Mouse (Mus musculus): ENCODE measurements around the gene Slc22a13. TPM values are rescaled to one million over a fixed set of nuclear protein-coding genes. Genes with fewer than 3 reads are reported as not detected.

Slc22a13 gene
- total RNA-seq (2014; rRNA removed) (0.07 TPM in 1 of 2 replicates, not detected in the other), polyA plus RNA-seq (2012; rRNA removed) (0.06 TPM in 1 of 2 replicates, not detected in the other)

DNA sequence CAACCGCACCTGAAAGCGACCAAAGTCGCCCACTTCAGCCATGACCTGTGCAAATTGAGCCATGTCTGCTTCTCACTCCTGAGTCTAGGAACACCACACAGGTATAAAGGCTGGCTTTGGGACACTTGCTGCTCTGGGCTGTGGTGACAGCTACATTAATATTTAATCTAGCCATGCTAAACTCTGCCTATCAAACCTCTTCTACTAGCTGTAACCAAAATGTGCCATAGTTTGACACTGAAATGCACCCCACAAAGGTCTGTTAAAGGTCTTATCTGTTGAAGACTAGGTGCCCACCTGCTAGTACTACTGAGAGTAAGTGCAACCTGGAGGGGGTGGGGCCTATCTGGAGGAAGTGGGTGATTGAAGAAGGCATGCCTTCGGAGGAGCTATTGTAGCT, at the start of gene Slc22a13:
Gene Slc22a13 (minus strand): TSS at position 101 of the 400 bp plus-strand sequence.
- no peak for DNase-seq (ENCODE audit: extremely low read depth, low read depth, low spot score)
- 98% methylated on average over 4 of the region's 4 CpGs for WGBS
- Histone ChIP-seq H3K4me3 (ENCODE audit: insufficient read depth, low read depth, low read length) (no peak within 1 kb of the TSS), H3K36me3 (ENCODE audit: control insufficient read depth, insufficient read depth, low read length) (no peaks in the 10 kb centered on the region), H3K27ac (replicated peaks; ENCODE audit: insufficient read depth, low read depth, low read length) (no peak within 1 kb of the TSS), H3K4me1 (ENCODE audit: control insufficient read depth, insufficient read depth, low read length) (no peaks in the 10 kb centered on the region), H3K27me3 (ENCODE audit: control insufficient read depth, insufficient read depth, low read length) (no peaks in the 10 kb centered on the region), H3K9ac (ENCODE audit: low read depth, low read length) (no peak within 1 kb of the TSS), H3K79me2 (ENCODE audit: control insufficient read depth, insufficient read depth, low read length) (no peaks in the 10 kb centered on the region)
- no peak for TF ChIP-seq CTCF (IDR thresholded peaks at IDR 0.05; ENCODE audit: low read depth, low read length)
- TF ChIP-seq POLR2A (IDR thresholded peaks at IDR 0.05; ENCODE audit: extremely low read depth, insufficient read depth, low read length): no peak

DNA sequence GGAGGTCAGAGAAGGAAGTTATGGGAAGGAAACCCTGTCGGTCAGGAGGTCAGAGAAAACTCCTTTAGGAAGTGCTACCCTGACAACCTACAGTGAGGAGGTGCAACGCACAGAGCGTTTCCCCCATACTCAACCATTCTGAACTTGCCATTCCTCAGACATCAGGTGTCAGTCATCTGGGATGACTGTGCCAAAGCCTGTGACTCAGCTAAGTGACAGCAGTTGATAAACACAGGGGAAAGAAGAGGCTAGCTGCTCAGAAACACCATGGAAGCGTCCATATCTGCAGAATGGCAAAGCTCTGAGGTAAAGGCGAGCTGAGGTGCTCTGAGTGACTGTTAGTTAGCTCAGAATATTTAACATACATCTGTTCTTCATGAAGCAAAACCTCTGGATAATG, 49.2 kb upstream of the Slc22a13 start:
- no peaks in the 10 kb centered on the region for H3K79me2 ChIP-seq (ENCODE audit: control insufficient read depth, insufficient read depth, low read length)
- TF ChIP-seq POLR2A (IDR thresholded peaks at IDR 0.05; ENCODE audit: extremely low read depth, insufficient read depth, low read length) (no peak), CTCF (IDR thresholded peaks at IDR 0.05; ENCODE audit: low read depth, low read length) (no peak)
- peaks cover 44% of the 10 kb centered on the region for H3K36me3 ChIP-seq (ENCODE audit: control insufficient read depth, insufficient read depth, low read length)
- H3K4me1 ChIP-seq (ENCODE audit: control insufficient read depth, insufficient read depth, low read length): no peaks in the 10 kb centered on the region
- WGBS: 83% methylated on average over 5 of the region's 5 CpGs
- no peak for DNase-seq (ENCODE audit: extremely low read depth, low read depth, low spot score)
- no peaks in the 10 kb centered on the region for H3K27me3 ChIP-seq (ENCODE audit: control insufficient read depth, insufficient read depth, low read length)
- no peak overlapping the region for H3K4me3 ChIP-seq (ENCODE audit: insufficient read depth, low read depth, low read length)
- H3K9ac ChIP-seq (ENCODE audit: low read depth, low read length): no peak overlapping the region
- H3K27ac ChIP-seq (replicated peaks; ENCODE audit: insufficient read depth, low read depth, low read length): no peak overlapping the region

DNA sequence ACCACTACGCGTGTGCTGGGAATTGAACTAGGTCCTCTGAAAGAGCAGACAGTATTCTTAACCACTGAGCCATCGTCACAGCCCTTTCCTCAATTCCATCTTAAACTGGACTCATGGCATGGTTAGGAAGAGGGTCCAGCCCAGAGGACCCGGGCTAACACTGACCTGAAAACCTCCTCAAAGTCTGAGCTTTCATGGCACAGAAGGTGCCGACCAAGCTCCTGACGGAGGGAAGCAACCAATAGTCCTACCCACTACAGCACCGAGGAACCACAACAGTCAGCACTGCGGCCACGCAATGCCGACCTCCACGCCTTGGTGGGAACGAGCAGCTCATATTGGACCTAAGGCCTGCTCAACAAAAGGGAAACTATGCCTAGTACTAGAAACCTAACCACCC, 47.3 kb upstream of the Slc22a13 start:
- Histone ChIP-seq H3K27me3 (ENCODE audit: control insufficient read depth, insufficient read depth, low read length) (no peaks in the 10 kb centered on the region), H3K36me3 (ENCODE audit: control insufficient read depth, insufficient read depth, low read length) (peaks cover 44% of the 10 kb centered on the region), H3K9ac (ENCODE audit: low read depth, low read length) (no peak overlapping the region), H3K79me2 (ENCODE audit: control insufficient read depth, insufficient read depth, low read length) (no peaks in the 10 kb centered on the region), H3K4me3 (ENCODE audit: insufficient read depth, low read depth, low read length) (no peak overlapping the region), H3K4me1 (ENCODE audit: control insufficient read depth, insufficient read depth, low read length) (no peaks in the 10 kb centered on the region), H3K27ac (replicated peaks; ENCODE audit: insufficient read depth, low read depth, low read length) (no peak overlapping the region)
- 98% methylated on average over 12 of the region's 12 CpGs for WGBS
- no peak for DNase-seq (ENCODE audit: extremely low read depth, low read depth, low spot score)
- TF ChIP-seq CTCF (IDR thresholded peaks at IDR 0.05; ENCODE audit: low read depth, low read length) (no peak), POLR2A (IDR thresholded peaks at IDR 0.05; ENCODE audit: extremely low read depth, insufficient read depth, low read length) (no peak)

DNA sequence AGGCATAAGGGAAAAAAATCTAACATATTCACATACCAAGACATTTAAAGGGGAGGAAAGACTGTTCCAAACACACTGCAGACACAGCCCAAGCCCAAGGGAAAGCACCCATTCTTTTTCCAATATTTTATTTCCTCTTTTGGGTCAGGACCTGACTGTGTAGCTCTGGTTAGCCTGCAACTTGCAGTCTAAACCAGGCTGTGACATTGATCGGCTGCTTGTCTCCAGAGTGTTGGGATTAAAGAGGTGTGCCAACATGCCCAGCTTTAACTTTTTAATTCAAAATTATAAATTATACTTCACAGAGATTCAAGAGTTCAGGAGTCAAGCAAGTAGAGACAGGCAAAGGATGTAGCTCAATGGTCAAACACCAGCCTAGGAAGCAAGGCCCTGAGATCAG, 46.2 kb upstream of the Slc22a13 start:
- no peaks in the 10 kb centered on the region for H3K79me2 ChIP-seq (ENCODE audit: control insufficient read depth, insufficient read depth, low read length)
- H3K27ac ChIP-seq (replicated peaks; ENCODE audit: insufficient read depth, low read depth, low read length): no peak overlapping the region
- no peaks in the 10 kb centered on the region for H3K27me3 ChIP-seq (ENCODE audit: control insufficient read depth, insufficient read depth, low read length)
- peaks cover 50% of the 10 kb centered on the region for H3K36me3 ChIP-seq (ENCODE audit: control insufficient read depth, insufficient read depth, low read length)
- no peak overlapping the region for H3K9ac ChIP-seq (ENCODE audit: low read depth, low read length)
- TF ChIP-seq POLR2A (IDR thresholded peaks at IDR 0.05; ENCODE audit: extremely low read depth, insufficient read depth, low read length) (no peak), CTCF (IDR thresholded peaks at IDR 0.05; ENCODE audit: low read depth, low read length) (no peak)
- no peaks in the 10 kb centered on the region for H3K4me1 ChIP-seq (ENCODE audit: control insufficient read depth, insufficient read depth, low read length)
- H3K4me3 ChIP-seq (ENCODE audit: insufficient read depth, low read depth, low read length): no peak overlapping the region
- no peak for DNase-seq (ENCODE audit: extremely low read depth, low read depth, low spot score)
- WGBS: 90% methylated on average over 1 of the region's 1 CpGs

DNA sequence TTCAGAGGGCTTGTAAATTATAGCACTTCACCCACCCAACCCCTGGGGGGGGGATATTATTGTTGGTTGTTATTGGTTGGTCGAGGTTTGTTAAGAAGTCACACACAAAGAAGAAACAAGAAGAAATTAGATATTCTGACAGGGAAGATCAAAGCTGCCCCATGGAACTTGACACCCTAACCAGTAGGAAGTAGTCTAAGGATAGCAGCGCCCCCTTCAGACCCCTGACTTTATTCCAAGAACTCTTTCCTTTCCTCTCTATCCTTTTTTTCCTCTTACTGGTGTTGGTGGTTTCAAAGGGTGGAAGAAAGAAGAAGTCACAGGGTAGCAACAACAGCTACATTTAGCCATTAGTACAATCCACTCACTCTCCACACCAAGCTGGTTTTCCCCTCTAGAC, 45.3 kb upstream of the Slc22a13 start:
- Histone ChIP-seq H3K4me1 (ENCODE audit: control insufficient read depth, insufficient read depth, low read length) (no peaks in the 10 kb centered on the region), H3K4me3 (ENCODE audit: insufficient read depth, low read depth, low read length) (no peak overlapping the region), H3K36me3 (ENCODE audit: control insufficient read depth, insufficient read depth, low read length) (peaks cover 46% of the 10 kb centered on the region), H3K79me2 (ENCODE audit: control insufficient read depth, insufficient read depth, low read length) (no peaks in the 10 kb centered on the region), H3K9ac (ENCODE audit: low read depth, low read length) (no peak overlapping the region), H3K27me3 (ENCODE audit: control insufficient read depth, insufficient read depth, low read length) (no peaks in the 10 kb centered on the region), H3K27ac (replicated peaks; ENCODE audit: insufficient read depth, low read depth, low read length) (no peak overlapping the region)
- TF ChIP-seq POLR2A (IDR thresholded peaks at IDR 0.05; ENCODE audit: extremely low read depth, insufficient read depth, low read length) (no peak), CTCF (IDR thresholded peaks at IDR 0.05; ENCODE audit: low read depth, low read length) (no peak)
- WGBS: 82% methylated on average over 2 of the region's 2 CpGs
- DNase-seq (ENCODE audit: extremely low read depth, low read depth, low spot score): no peak

DNA sequence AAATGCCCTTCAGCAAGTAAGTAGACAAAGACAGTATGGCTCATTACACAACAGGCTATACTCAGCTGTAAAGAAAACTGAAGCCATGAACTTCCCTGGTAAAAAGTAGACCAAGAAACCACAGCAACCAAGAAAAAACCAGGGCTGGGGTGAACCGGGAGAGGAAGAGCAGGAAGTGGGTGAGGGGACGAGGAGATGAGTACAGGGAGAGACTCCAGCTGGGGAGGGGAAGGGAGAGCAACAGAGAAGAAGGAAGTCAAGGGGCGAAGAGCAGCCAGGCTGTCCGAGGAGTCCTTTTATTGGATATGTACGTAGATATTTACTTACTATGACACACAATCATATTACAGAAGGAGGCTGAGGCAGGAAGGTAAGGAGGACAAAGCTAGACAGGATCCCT, 39.1 kb upstream of the Slc22a13 start:
- Histone ChIP-seq H3K36me3 (ENCODE audit: control insufficient read depth, insufficient read depth, low read length) (peaks cover 20% of the 10 kb centered on the region), H3K4me1 (ENCODE audit: control insufficient read depth, insufficient read depth, low read length) (peaks cover 2% of the 10 kb centered on the region; the same call in 1 of the 2 replicates)
- 82% methylated on average over 5 of the region's 5 CpGs for WGBS

More for the DNA sequence above, 39.1 kb upstream of the Slc22a13 start:
- Histone ChIP-seq H3K27ac (replicated peaks; ENCODE audit: insufficient read depth, low read depth, low read length) (no peak overlapping the region), H3K9ac (ENCODE audit: low read depth, low read length) (no peak overlapping the region), H3K79me2 (ENCODE audit: control insufficient read depth, insufficient read depth, low read length) (no peaks in the 10 kb centered on the region), H3K27me3 (ENCODE audit: control insufficient read depth, insufficient read depth, low read length) (no peaks in the 10 kb centered on the region), H3K4me3 (ENCODE audit: insufficient read depth, low read depth, low read length) (no peak overlapping the region)
- DNase-seq (ENCODE audit: extremely low read depth, low read depth, low spot score): no peak
- TF ChIP-seq CTCF (IDR thresholded peaks at IDR 0.05; ENCODE audit: low read depth, low read length) (no peak), POLR2A (IDR thresholded peaks at IDR 0.05; ENCODE audit: extremely low read depth, insufficient read depth, low read length) (no peak)
